Mouse (Mus musculus): ENCODE measurements around the gene Tmem59l.

GRCm38 (mm10) chr8:70534281-70534680 lies 47.1 kb upstream of the Tmem59l start:
- TF ChIP-seq POLR2A (IDR thresholded peaks at IDR 0.05; ENCODE audit: insufficient read depth, low read depth, low read length) (no peak), CTCF (IDR thresholded peaks at IDR 0.05) (no peak), EP300 (IDR thresholded peaks at IDR 0.05; ENCODE audit: insufficient read depth, low read depth, low read length) (no peak)

Data from heart, adult 2 months (tissue).